18 mouse cellular contexts compared by ENCODE assay signal in the genomic region with DNA sequence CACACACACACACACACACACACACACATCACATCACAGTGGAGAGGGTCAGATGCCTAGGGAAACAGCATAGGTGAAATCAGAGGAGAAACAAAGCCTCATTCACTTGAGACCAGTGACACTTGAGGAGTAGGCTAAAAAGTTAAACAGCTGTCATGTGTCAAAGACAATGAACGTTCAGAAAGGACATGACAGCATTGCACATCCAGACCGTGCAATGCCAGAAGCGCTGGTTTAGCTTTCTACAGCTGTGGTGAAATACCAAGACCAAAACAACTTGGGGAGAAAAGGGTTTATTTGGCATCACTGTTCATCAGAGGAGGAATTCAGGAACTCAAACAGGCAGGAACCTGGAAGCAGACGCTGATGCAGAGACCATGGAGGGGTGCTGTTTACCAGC.
"Had no signal": no experiment of that assay in that cellular context is flagged by ENCODE, and none has a peak within 500 bp of the region (broad histone marks: within the 10 kb centered on the region; RNA-seq: fewer than 3 reads in every experiment).

No protein-coding gene starts in this region.

- ATAC-seq: liver, postnatal 0 days; midbrain, embryonic 16.5 days had no signal

- H3K4me1 ChIP-seq: limb, embryonic 15.5 days; liver, embryonic 13.5 days; liver, embryonic 15.5 days; midbrain, embryonic 10.5 days; midbrain, embryonic 12.5 days; neural tube, embryonic 13.5 days; neural tube, embryonic 15.5 days had no signal

- H3K27me3 ChIP-seq: limb, embryonic 15.5 days; liver, embryonic 13.5 days; liver, embryonic 15.5 days; midbrain, embryonic 12.5 days; neural tube, embryonic 13.5 days; neural tube, embryonic 15.5 days had no signal

- H3K4me3 ChIP-seq: limb, embryonic 15.5 days; liver, embryonic 13.5 days; liver, embryonic 15.5 days; midbrain, embryonic 10.5 days; midbrain, embryonic 12.5 days; myocyte; neural tube, embryonic 13.5 days; neural tube, embryonic 15.5 days had no signal

- DNase-seq: liver, embryonic 13.5 days; liver, postnatal 0 days; midbrain, embryonic 14.5 days; retina, postnatal 1 day; right cerebral cortex, adult 18-20 months; right cerebral cortex, postnatal 25 days; right cerebral cortex, postnatal 4 days; spleen, adult 18-20 months; thymus, adult 18-20 months; thymus, postnatal 25 days had no signal

- H3K9me3 ChIP-seq: limb, embryonic 15.5 days; liver, embryonic 13.5 days; liver, embryonic 15.5 days; midbrain, embryonic 10.5 days; midbrain, embryonic 12.5 days; neural tube, embryonic 13.5 days; neural tube, embryonic 15.5 days had no signal

- H3K4me2 ChIP-seq: limb, embryonic 15.5 days; liver, embryonic 13.5 days; liver, embryonic 15.5 days; midbrain, embryonic 12.5 days; neural tube, embryonic 13.5 days; neural tube, embryonic 15.5 days had no signal

- H3K9ac ChIP-seq: limb, embryonic 15.5 days; liver, embryonic 13.5 days; liver, embryonic 15.5 days; liver, postnatal 0 days; midbrain, embryonic 12.5 days; neural tube, embryonic 13.5 days; neural tube, embryonic 15.5 days had no signal

- H3K36me3 ChIP-seq: limb, embryonic 15.5 days; liver, embryonic 13.5 days; liver, embryonic 15.5 days; midbrain, embryonic 10.5 days; midbrain, embryonic 12.5 days; neural tube, embryonic 13.5 days; neural tube, embryonic 15.5 days had no signal

- H3K27ac ChIP-seq: limb, embryonic 15.5 days; liver, embryonic 13.5 days; liver, embryonic 15.5 days; midbrain, embryonic 10.5 days; midbrain, embryonic 12.5 days; neural tube, embryonic 13.5 days; neural tube, embryonic 15.5 days had no signal
